Mouse (Mus musculus) thymus, postnatal 14 days (tissue): Measurements from ENCODE around the gene Tmem176a.
"Not testable (repeated sequence)": the region's sequence is repeated elsewhere in the genome, so short reads cannot be mapped to it uniquely, and the experiment has no call there.

ENCODE experiments used
- DNase-seq: peaks from one replicate; pipeline ENCODE4 v3.0.0; 2021

Tmem176a gene

DNA sequence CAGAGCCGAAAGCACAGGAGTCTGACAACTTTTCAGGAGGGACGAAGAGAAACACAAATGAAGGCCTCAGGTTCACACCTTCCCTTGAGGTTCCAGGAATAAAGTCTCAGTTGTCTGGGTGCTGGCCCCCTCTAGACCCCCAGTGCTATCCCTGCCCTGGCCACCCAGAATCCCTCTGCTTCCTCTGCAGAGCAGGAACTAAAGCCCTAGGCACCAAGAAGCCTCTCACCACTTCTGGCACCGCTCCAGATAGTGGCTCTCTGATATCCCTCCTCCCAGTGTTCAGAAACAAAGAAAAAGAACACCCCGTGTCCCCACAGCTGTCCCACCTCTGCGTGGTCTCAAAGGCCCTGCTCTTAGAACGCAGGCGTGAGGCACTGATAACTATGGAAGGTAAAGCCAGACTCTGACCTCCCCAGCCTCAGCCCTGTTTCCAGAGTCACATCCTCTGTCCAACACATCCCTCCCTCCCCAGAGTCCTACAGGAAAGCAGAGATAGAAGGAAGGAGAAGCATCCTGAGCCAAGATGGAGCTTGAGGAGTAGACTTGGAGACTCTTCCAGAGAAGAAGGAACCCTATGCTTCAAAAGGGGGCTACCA is at the start of gene Tmem176a:
TSS of gene Tmem176a (plus strand) at position 549 of the 599 bp plus-strand sequence.
- DNase-seq, result peak; percentile 21

GRCm38 (mm10) chr6:48801897-48802296 is 38.8 kb upstream of the Tmem176a start:
- no peak for DNase-seq

- DNase-seq, result no peak
Measured at GRCm38 (mm10) chr6:48803406-48804051, 37.2 kb upstream of the Tmem176a start.

DNA sequence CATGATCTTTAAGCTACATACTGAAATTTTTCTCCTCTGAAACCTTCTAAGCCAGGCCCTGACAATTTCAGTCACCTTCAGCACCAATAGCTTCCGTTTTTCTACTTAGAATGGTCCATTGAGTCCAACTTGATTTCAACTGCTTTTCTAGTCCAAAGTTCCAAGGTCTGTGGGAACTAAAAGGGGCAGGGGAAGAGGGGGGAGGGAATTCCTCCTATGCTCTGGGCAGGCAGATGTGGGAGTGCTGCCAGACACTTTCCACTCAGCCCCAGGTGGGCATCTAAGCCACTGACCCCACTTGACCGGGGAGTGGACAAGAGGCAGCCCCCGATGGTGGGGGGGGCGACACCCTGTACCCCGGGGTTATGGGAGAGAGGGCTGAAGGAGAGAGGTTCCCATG is 36.4 kb upstream of the Tmem176a start:
- DNase-seq, result no peak

DNA sequence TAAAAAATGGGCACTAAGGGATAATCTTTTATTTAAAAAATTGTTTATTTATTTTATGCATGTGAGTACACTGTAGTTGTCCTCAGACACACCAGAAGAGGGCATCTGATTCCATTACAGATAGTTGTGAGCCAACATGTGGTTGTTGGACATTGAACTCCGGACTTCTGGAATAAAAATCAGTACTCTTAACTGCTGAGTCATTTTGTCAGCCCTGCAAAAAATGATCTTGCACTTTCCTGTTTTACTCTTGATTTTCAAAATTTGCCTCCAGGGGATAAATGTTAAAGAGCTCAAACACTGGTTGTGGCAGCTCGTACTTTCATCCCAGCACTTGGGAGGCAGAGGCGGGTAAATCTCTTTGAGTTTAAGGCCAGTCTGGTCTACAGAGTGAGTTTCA is 34.0 kb upstream of the Tmem176a start:
- DNase-seq, result no peak

- DNase-seq, result no peak
Measured at GRCm38 (mm10) chr6:48809494-48810219, 31.1 kb upstream of the Tmem176a start.

GRCm38 (mm10) chr6:48815013-48815412 is 25.7 kb upstream of the Tmem176a start:
- DNase-seq, result no peak

DNA sequence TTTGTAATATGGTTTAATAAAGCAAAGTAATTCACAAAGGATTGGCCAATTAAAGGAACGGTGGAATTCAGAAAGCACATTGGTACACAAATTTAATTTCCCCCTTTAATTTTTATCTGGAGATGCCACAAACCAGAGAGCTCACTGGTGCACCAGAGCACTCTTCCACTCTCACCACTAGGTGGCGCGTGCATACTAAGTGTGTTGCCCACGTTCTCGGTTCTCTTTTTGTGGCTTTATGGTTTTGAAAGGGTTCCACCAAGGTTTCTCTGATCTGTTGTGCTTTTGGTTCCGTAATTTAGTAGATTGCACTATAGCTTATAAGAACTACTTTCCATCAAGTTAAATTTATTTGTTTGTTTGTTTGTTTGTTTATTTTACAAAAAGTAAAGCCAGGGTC is 22.9 kb upstream of the Tmem176a start:
- DNase-seq, result peak; percentile 75

DNA sequence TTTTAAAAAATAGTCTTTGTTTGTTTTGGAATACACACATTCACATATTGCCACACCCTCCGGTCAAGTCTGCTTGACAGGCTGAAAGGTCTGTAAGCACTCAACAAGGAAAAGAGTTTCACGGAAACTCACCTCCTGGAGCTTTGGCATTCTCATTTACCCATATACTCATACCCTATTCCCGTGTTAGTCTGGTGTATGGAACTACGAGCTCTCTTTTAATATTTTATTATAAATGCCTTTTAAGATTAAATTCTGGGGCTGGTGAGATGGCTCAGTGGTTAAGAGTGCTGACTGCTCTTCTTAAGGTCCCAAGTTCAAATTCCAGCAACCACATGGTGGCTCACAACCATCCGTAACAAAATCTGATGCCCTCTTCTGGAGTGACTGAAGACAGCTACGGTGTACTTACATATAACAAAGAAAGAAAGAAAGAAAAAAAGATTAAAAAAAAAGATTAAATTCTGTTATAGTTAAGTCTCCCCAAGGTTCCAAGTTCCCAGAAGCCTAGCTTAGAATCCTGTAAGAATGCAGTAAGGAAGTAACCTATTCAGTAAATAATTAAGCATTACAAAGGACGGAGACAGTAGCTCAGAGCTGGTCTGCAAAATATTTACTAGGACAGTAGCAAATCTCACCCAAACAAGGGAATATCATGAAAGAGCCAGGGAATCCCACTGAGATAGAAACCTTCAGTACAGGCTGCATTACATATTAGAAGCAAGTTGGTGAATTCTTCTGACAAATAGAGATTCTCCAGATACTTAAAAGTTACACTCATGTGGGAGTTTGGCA is 18.5 kb upstream of the Tmem176a start:
- DNase-seq, result not testable (repeated sequence)

GRCm38 (mm10) chr6:48825016-48825415 is 15.7 kb upstream of the Tmem176a start:
- DNase-seq, result no peak

DNA sequence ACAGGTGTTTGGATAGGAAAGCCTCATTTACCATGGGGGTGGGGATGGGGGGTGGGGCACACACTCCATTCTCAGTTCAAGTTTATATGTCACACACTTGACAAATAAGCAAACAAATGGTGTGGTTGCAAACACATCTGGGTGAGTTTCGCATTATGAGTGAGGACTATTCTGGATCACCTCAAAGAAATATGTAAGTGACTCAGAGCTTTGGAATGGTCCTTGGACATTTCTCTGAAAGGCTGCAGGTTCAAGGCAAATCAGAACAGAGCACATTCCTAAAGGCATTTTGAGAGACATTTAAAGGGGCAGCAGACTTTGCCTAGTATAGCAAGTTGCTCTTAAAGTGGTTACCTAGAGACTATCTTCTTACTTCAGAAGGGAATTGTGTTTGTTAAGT is 11.7 kb upstream of the Tmem176a start:
- no peak for DNase-seq

DNA sequence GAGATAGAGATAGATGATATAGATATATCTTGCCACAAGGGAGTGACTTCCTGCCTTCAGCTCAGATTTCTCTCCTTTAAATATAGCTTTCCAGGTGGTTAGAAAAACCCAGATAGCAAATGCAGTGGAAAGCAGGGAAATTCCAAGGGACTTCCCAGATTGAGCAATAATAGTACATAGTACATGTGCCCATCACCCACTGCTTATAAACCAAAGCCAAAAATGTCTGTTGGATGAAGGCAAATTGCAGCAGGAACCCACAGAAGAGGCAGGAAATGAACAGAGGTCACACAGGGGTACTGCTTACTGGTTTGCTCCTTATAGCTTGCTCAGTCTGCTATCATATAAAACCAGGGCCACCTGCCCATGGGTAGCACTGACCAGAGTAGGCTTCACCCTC is 11.1 kb upstream of the Tmem176a start:
- DNase-seq, result no peak

DNA sequence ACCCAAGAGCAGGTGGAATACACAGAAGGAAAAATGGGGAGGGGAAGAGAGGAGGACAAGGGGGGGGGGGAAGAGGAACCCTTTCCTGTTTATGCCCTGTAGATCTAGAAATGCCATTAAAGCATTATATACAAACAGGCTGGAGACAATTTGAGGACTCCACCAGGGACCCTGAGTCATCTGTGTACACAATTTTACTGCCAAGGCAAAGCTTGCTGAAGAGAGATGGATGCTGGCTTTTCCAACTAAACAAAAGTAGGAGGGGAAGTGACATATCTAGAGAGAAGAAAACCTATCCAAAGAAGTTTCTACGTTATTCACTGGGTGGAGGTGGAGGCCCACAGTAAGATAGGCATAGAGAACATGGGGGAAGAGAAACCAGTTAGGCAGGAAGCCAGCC is 10.5 kb upstream of the Tmem176a start:
- DNase-seq, result no peak

- DNase-seq, result no peak
Measured at GRCm38 (mm10) chr6:48831141-48831540, 9.6 kb upstream of the Tmem176a start.

DNA sequence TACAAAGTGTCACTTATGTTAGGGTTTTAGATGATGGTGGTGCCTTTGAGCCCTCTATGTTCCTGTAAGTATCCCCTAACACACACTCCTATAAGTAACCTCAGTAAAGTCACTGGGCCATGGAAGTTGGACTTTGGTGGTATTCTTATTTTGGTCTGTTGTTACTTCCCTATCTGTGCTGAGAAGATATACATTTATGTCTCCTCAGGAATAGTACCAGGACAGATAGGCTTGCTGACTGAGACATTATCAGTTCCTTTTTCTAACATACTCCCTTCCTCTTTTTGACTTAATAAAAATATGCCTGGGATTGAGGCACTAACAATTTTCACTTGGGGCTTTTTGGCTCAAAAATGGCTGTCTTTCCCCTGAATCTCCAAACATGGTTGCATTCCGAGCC is 8.3 kb upstream of the Tmem176a start:
- DNase-seq, result no peak

DNA sequence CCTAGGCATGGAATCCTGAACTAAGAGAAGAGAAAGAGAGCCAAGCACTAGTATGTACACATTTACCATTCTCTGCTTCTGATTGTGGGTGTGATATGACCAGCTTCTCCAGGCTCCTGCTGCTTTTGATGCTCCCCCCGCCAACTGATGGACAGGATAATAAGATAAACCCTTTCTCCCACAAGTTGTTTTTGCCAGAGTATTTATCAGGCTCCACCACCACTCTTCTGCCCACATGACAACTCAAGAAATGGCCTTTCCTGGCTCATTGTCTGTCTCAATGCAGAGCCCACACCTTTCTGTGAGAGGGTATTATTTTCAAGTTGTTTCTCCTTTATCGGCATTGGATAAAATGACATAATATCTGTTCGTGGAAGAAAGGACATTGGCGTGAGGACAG is 7.2 kb upstream of the Tmem176a start:
- no peak for DNase-seq

- DNase-seq, result no peak
Measured at GRCm38 (mm10) chr6:48835241-48835640, 5.5 kb upstream of the Tmem176a start.

DNA sequence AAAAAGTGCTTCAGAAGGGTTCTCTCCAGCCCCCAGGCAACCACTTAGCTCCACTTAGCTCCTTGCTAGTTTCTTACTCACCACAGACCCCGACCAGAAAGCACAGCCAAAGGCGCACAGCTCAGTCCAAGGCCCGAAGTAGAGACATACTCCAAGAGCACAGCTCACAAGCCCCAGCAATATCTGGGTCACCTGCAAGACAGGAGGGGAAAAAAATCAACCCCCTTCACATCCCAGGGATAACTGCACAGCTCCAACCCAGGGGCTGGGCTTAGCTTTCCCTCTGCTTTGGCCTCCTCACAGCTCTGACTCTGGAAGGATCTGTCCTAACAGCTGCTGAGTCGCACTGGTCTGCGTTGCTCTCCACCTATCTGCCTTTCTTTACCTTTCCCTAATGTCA is 4.6 kb upstream of the Tmem176a start:
- no peak for DNase-seq

- no peak for DNase-seq
Measured at GRCm38 (mm10) chr6:48837516-48837915, 3.2 kb upstream of the Tmem176a start.

DNA sequence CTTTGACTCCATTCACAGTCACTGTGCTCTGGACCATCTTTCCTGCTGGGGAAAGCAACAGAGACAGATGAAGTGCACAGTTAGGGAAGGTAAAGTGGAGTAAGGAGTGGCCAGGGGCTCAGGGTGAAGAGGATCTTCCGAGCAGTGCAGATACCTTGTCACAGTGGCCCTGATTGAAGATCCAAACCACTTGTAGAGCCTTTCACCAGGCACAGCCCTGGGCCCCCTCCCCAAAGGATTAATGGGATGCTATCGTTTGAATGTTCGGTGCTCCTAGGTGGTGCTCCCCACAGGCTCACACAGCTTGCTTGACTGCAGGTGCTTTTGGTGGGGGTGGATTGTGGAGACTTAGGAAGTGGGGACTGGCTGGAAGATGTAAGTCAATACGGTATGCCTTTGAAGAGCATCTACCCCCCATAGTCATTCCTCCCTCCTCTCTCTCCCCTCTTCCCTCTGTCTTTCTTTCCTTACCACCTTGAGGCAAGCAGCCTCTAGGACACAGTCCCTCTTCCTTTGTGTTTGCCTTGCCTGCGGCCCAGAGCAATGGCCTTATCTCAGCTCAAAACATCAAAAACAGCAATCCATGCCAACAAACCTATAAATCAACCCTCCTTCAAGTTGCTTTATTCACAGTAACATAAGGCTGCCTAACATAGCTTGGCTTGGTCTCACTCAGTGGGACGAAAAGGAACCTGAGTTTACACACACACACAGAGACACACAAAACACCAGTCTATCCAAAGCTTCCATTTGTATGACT is 2.2 kb upstream of the Tmem176a start:
- DNase-seq, result no peak

DNA sequence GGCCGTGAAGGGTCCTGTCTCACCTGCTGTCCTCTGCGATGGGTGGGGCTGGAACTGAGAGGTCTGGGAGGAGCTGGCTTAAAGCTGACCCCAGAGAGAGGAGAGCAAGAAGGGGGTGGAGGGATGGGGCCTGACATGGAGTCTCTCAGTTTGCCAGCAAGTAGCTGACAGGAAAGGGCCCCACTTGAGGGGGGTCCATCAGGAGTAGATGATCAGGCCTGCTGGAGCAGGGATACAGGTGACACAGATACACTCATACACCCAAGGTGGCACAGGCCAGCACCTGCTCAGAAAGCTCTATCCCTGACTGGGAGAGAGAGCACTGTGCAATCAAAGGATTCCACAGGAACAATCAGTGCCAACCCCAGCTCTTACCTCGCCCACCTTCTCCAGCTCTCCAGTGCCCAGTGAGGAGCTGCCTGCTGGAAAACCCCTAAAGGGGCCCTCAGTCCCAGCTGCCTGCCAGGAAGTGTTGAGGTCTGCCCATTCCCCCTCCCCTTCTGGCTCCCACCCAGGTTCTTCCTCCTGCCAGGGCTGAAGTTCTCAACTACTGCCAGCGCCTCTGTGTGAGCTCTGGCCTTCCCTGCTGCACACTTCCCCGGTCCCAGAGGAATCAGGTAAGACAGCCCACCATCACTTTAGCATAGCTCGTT is 380 bp downstream of the Tmem176a start, which contains the start of gene Tmem176b:
TSS of gene Tmem176b (minus strand) at position 524 of the 653 bp plus-strand sequence.
- peak; percentile 72 for DNase-seq
